Mouse (Mus musculus): ENCODE results near the gene Shmt1. TPM values are rescaled to one million over a fixed set of nuclear protein-coding genes. Genes with fewer than 3 reads are reported as not detected.
"Not testable (repeated sequence)": the region's sequence is repeated elsewhere in the genome, so short reads cannot be mapped to it uniquely, and the experiment has no call there.

Shmt1 gene
- polyA plus RNA-seq (2012; rRNA removed): 9.7 and 15.3 TPM in 2 replicates

- WGBS: 18% methylated on average over 6 of the region's 6 CpGs
- H3K27ac ChIP-seq (ENCODE audit: insufficient read depth, low read depth, low read length): peak within 1 kb of the TSS; percentile 17; the same call in 1 of the 2 replicates
- not testable (repeated sequence) for H3K27me3 ChIP-seq (ENCODE audit: control insufficient read depth, insufficient read depth, low read length); H3K4me1 ChIP-seq (ENCODE audit: control insufficient read depth, insufficient read depth, insufficient read length, low read length); H3K36me3 ChIP-seq (ENCODE audit: control insufficient read depth, insufficient read depth, low read length)
- H3K4me3 ChIP-seq (ENCODE audit: low read depth, low read length): peak within 1 kb of the TSS; percentile 72
Observed at GRCm38 (mm10) chr11:60811618-60812017, at the start of gene Shmt1. Shmt1 (minus strand) TSS chr11:60811718.

DNA sequence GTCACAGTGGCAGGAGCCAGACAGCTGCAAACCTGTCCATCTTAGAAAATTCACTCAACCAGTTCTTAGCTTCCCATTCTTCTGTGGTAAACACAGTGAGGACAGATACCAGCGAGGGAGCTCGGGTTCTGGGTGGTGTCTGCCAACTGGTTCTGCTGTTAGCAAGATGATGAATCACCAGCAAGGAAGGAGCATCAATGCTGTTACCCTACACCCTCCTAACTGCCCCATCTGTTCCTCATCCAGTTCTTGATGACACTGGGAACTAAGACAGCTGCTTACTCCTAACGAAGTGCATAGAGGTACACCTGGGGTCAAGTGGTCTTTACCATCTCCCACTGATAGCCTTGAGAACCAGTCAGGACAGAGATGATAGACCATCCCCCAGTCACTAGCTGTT lies 45.1 kb upstream of the Shmt1 start:
- no peak for TF ChIP-seq CTCF (IDR thresholded peaks at IDR 0.05; ENCODE audit: extremely low read depth, insufficient read length, insufficient replicate concordance, low read depth, low read length)
- TF ChIP-seq POLR2A (IDR thresholded peaks at IDR 0.05; ENCODE audit: low read depth, low read length): no peak
- H3K36me3 ChIP-seq (ENCODE audit: control insufficient read depth, insufficient read depth, low read length): peaks cover 50% of the 10 kb centered on the region
- no peaks in the 10 kb centered on the region for H3K4me1 ChIP-seq (ENCODE audit: control insufficient read depth, insufficient read depth, insufficient read length, low read length)
- H3K4me3 ChIP-seq (ENCODE audit: low read depth, low read length): no peak overlapping the region
- WGBS: 58% methylated on average over 3 of the region's 3 CpGs
- H3K27me3 ChIP-seq (ENCODE audit: control insufficient read depth, insufficient read depth, low read length): no peaks in the 10 kb centered on the region
- no peak overlapping the region for H3K27ac ChIP-seq (ENCODE audit: insufficient read depth, low read depth, low read length)

DNA sequence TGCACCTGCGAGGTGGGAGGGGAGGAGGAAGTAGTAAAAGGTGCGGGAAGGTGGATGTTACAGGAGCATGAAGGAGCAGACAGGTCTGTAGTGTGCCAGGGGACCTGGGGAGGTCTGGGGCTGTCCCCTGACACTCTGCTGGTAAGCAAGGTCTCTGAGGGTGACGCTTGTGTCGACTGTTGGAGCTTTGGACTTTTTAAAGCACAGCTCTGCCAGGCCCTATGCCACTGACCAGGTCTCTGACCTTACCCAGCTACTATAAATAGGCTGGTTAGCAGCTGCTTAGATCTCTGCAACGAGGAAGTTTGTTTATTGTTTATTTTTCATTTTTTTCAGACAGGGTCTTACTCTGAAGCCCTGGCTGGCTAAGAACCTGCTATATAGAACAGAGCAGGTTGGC lies 33.9 kb upstream of the Shmt1 start:
- Histone ChIP-seq H3K27ac (ENCODE audit: insufficient read depth, low read depth, low read length) (no peak overlapping the region), H3K4me3 (ENCODE audit: low read depth, low read length) (no peak overlapping the region), H3K27me3 (ENCODE audit: control insufficient read depth, insufficient read depth, low read length) (no peaks in the 10 kb centered on the region), H3K36me3 (ENCODE audit: control insufficient read depth, insufficient read depth, low read length) (peaks cover 33% of the 10 kb centered on the region), H3K4me1 (ENCODE audit: control insufficient read depth, insufficient read depth, insufficient read length, low read length) (no peaks in the 10 kb centered on the region)
- WGBS: 63% methylated on average over 5 of the region's 5 CpGs
- no peak for TF ChIP-seq CTCF (IDR thresholded peaks at IDR 0.05; ENCODE audit: extremely low read depth, insufficient read length, insufficient replicate concordance, low read depth, low read length)
- no peak for TF ChIP-seq POLR2A (IDR thresholded peaks at IDR 0.05; ENCODE audit: low read depth, low read length)

GRCm38 (mm10) chr11:60843412-60843811 lies 31.9 kb upstream of the Shmt1 start:
- TF ChIP-seq POLR2A (IDR thresholded peaks at IDR 0.05; ENCODE audit: low read depth, low read length): no peak
- TF ChIP-seq CTCF (IDR thresholded peaks at IDR 0.05; ENCODE audit: extremely low read depth, insufficient read length, insufficient replicate concordance, low read depth, low read length): no peak
- no peak overlapping the region for H3K4me3 ChIP-seq (ENCODE audit: low read depth, low read length)
- WGBS: 87% methylated on average over 5 of the region's 5 CpGs
- peaks cover 24% of the 10 kb centered on the region for H3K36me3 ChIP-seq (ENCODE audit: control insufficient read depth, insufficient read depth, low read length)
- no peaks in the 10 kb centered on the region for H3K27me3 ChIP-seq (ENCODE audit: control insufficient read depth, insufficient read depth, low read length)
- H3K4me1 ChIP-seq (ENCODE audit: control insufficient read depth, insufficient read depth, insufficient read length, low read length): peaks cover 3% of the 10 kb centered on the region; the same call in 1 of the 2 replicates
- H3K27ac ChIP-seq (ENCODE audit: insufficient read depth, low read depth, low read length): no peak overlapping the region

DNA sequence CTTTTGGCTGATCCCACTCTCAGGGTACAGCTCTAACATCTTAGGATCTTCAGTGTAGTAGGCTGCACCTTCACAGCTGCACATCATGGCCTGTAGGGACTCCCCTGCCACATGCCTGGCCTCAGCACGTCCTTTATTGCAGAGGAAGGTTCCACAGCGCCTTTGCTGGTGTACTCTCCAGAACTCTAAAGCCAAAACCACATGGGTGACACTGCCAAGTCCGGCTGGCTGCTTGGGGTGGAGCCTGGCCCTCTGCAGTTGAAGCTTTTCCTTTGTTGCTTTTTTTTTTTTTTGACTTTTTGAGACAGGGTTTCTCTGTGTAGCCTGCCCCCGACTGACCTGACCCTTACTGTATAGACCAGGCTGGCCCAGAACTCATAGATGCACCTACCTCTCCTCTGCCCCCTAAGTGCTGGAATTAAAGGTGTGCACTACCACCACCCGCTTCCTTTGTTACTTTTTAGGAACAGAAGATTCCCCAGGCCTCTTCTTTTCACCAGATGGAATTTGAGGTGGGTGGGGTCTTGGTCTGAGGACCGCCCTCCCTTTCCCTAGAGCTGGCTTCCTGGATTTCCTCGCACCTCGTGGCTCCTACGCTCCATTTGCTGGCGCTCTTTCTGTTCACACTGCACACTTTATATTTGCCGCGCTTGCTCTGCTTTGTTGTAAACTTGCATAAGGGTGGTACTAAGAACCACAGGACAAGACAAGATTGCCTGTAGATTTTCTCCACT lies 30.1 kb upstream of the Shmt1 start:
- Histone ChIP-seq H3K36me3 (ENCODE audit: control insufficient read depth, insufficient read depth, low read length) (peaks cover 19% of the 10 kb centered on the region), H3K27me3 (ENCODE audit: control insufficient read depth, insufficient read depth, low read length) (no peaks in the 10 kb centered on the region), H3K4me3 (ENCODE audit: low read depth, low read length) (no peak overlapping the region), H3K27ac (ENCODE audit: insufficient read depth, low read depth, low read length) (no peak overlapping the region), H3K4me1 (ENCODE audit: control insufficient read depth, insufficient read depth, insufficient read length, low read length) (peaks cover 6% of the 10 kb centered on the region; the same call in 1 of the 2 replicates)
- 83% methylated on average over 12 of the region's 12 CpGs for WGBS
- no peak for TF ChIP-seq POLR2A (IDR thresholded peaks at IDR 0.05; ENCODE audit: low read depth, low read length)
- TF ChIP-seq CTCF (IDR thresholded peaks at IDR 0.05; ENCODE audit: extremely low read depth, insufficient read length, insufficient replicate concordance, low read depth, low read length): no peak

GRCm38 (mm10) chr11:60837644-60838406 lies 26.3 kb upstream of the Shmt1 start:
- Histone ChIP-seq H3K4me1 (ENCODE audit: control insufficient read depth, insufficient read depth, insufficient read length, low read length) (peaks cover 6% of the 10 kb centered on the region; the same call in 1 of the 2 replicates), H3K27me3 (ENCODE audit: control insufficient read depth, insufficient read depth, low read length) (no peaks in the 10 kb centered on the region), H3K27ac (ENCODE audit: insufficient read depth, low read depth, low read length) (peak overlapping the region; percentile 95), H3K36me3 (ENCODE audit: control insufficient read depth, insufficient read depth, low read length) (no peaks in the 10 kb centered on the region), H3K4me3 (ENCODE audit: low read depth, low read length) (peak overlapping the region; percentile 60)
- TF ChIP-seq POLR2A (IDR thresholded peaks at IDR 0.05; ENCODE audit: low read depth, low read length): peak; percentile 51; the same call in 1 of the 2 replicates
- no peak for TF ChIP-seq CTCF (IDR thresholded peaks at IDR 0.05; ENCODE audit: extremely low read depth, insufficient read length, insufficient replicate concordance, low read depth, low read length)
- 26% methylated on average over 10 of the region's 10 CpGs for WGBS

- Histone ChIP-seq H3K27ac (ENCODE audit: insufficient read depth, low read depth, low read length) (peak overlapping the region; percentile 56; the same call in 1 of the 2 replicates), H3K27me3 (ENCODE audit: control insufficient read depth, insufficient read depth, low read length) (no peaks in the 10 kb centered on the region), H3K4me3 (ENCODE audit: low read depth, low read length) (no peak overlapping the region), H3K4me1 (ENCODE audit: control insufficient read depth, insufficient read depth, insufficient read length, low read length) (peaks cover 6% of the 10 kb centered on the region; the same call in 1 of the 2 replicates), H3K36me3 (ENCODE audit: control insufficient read depth, insufficient read depth, low read length) (no peaks in the 10 kb centered on the region)
- TF ChIP-seq POLR2A (IDR thresholded peaks at IDR 0.05; ENCODE audit: low read depth, low read length): no peak
- no peak for TF ChIP-seq CTCF (IDR thresholded peaks at IDR 0.05; ENCODE audit: extremely low read depth, insufficient read length, insufficient replicate concordance, low read depth, low read length)
- 89% methylated on average over 6 of the region's 6 CpGs for WGBS
Observed at GRCm38 (mm10) chr11:60836897-60837296, 25.4 kb upstream of the Shmt1 start.
